Mouse (Mus musculus): Measurements from ENCODE around the gene Plk3. TPM values are rescaled to one million over a fixed set of nuclear protein-coding genes. Genes with fewer than 3 reads are reported as not detected.
A peak's percentile ranks its signal among the peaks of the same experiment; 100 is the strongest.

Gene Plk3
- polyA plus RNA-seq, 1 experiment from 2014 or later: 2.0 TPM

DNA sequence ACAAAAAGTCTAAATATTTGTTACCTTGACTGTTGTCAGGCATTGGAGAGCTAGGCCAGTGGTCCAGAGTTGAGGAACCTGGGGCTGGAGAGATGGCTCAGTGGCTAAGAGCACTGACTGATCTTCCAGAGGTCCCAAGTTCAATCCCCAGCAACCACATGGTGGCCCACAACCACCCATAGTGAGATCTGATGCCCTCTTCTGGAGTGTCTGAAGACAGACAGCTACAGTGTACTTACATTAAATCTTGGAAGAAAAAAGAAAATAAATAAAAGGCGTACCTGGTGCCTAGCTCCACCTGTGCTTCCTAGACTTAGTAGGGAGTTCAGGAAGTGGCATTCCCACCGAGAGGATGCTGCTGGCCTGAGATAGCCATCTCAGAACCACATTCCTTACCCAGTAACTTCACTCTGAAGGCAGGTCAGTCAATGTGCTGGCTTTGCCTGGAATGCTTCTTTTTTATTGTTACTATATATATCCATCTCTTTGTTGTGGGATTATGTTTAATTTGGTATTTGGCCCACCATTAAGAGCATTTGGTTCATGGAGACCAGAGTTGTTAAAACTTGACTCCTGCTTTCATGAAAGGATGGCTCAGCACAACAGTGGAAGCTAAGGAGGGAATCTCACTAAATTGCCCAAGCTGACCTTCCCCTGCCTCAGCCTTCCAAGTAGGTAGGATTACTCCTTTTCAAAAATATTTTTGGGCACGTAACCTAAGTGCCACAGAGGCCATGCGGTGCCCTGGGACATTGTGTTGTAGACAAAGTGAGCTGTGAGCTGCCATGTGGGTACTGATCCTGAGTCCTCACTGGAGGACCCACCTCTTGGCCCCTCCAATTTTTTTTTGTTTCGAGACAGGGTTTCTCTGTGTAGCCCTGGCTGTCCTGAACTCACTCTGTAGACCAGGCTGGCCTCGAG lies 15.8 kb upstream of the Plk3 start:
- Histone ChIP-seq H3K27ac (no peak overlapping the region), H3K79me2 (ENCODE audit: inconsistent target) (peaks cover 21% of the 10 kb centered on the region), H3K36me3 (ENCODE audit: inconsistent target) (peaks cover 32% of the 10 kb centered on the region; the same call in 1 of the 2 replicates), H3K4me3 (ENCODE audit: inconsistent target) (no peak overlapping the region)
- WGBS (ENCODE audit: missing documents): 91% methylated on average over 6 of the region's 6 CpGs

DNA sequence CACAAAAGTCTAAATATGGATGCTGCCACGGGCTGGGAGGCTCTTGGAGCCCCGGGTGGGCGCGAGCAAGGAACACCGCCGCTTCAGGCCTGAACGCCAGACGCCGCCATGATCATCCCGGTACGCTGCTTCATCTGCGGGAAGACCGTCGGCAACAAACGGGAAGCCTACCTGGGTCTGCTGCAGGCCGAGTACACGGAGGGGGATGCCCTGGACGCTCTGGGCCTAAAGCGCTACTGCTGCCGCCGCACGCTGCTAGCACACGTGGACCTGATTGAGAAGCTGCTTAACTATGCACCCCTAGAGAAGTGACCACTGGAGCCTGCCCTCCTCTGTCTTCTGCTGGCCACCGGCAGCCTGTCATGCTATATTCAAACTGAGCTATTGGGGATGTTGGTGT lies 15.1 kb upstream of the Plk3 start:
- 89% methylated on average over 19 of the region's 24 CpGs for WGBS (ENCODE audit: missing documents)
- peaks cover 14% of the 10 kb centered on the region for H3K79me2 ChIP-seq (ENCODE audit: inconsistent target)
- H3K4me3 ChIP-seq (ENCODE audit: inconsistent target): no peak overlapping the region
- no peak overlapping the region for H3K27ac ChIP-seq
- peaks cover 26% of the 10 kb centered on the region; the same call in 1 of the 2 replicates for H3K36me3 ChIP-seq (ENCODE audit: inconsistent target)

DNA sequence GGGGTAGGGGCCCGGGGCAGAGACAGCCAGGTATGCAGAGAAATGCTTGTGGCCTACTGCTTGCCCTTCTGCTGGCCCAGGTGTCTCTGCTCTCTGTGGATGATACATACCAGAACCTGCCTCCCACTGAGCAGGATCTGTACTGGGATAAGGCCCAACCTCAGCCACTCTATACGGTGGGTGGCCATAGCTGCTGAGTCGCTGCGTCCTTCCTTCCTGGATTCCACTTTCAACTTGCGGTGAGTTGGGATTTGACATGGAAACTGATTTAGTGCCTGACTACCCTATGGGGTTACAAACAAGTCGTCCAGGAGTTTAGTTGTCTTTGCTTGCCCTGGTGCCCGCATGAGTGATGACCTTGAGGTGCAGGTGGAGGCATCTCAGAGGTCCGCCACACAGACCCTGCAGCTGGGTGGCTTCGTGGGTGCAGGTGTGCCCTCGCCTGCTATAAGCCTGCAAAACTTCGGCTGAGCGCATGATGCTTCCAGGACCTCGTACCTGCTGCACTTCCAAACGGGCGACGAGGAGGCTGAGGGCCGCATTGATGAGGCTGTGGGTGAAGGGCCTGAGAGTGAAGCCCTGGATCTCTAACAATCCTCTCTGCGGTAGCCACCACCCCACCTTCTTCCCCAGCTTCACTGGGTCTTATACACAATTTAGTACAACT lies 14.4 kb upstream of the Plk3 start:
- WGBS (ENCODE audit: missing documents): 87% methylated on average over 18 of the region's 18 CpGs
- Histone ChIP-seq H3K4me3 (ENCODE audit: inconsistent target) (no peak overlapping the region), H3K36me3 (ENCODE audit: inconsistent target) (peaks cover 20% of the 10 kb centered on the region; the same call in 1 of the 2 replicates), H3K79me2 (ENCODE audit: inconsistent target) (peaks cover 7% of the 10 kb centered on the region), H3K27ac (no peak overlapping the region)

DNA sequence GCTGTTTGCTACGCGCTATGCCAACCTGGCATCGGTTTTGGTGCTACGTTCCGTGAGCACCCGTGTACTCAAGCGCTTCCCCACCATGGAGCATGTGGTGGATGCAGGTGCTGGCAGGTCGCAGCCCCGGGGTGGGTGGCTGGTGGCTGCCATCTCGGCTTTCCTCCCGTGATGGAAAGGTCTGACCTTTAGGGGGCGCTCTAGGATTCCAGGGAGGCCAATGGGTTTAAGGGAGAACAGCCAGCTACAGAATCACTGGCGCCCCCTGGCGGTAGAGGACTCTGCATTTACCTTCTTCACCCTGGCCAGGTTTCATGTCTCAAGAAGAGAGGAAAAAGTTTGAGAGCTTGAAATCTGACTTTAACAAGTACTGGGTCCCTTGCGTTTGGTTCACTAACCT lies 12.4 kb upstream of the Plk3 start:
- no peaks in the 10 kb centered on the region for H3K79me2 ChIP-seq (ENCODE audit: inconsistent target)
- no peak overlapping the region for H3K4me3 ChIP-seq (ENCODE audit: inconsistent target)
- H3K27ac ChIP-seq: no peak overlapping the region
- H3K36me3 ChIP-seq (ENCODE audit: inconsistent target): peaks cover 1% of the 10 kb centered on the region; the same call in 1 of the 2 replicates
- WGBS (ENCODE audit: missing documents): 47% methylated on average over 15 of the region's 15 CpGs

DNA sequence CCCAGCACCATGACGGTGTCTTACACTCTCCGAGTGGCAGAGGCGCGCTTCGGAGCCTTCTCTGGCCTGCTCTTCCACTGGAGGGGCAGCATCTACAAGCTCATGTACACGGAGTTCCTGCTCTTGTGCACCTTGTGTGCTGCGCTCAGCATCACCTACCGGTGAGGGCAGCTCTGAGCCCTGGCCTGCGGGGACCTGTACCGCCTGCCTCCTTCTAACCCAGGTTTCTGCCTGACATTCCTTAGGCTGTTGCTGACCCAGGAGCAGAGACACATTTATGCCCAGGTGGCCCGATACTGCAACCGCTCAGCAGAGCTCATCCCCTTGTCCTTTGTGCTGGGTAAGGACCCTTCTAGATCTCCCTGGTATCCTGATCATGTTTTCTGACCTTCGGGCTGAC lies 11.5 kb upstream of the Plk3 start:
- Histone ChIP-seq H3K36me3 (ENCODE audit: inconsistent target) (no peaks in the 10 kb centered on the region; the same call in 1 of the 2 replicates), H3K79me2 (ENCODE audit: inconsistent target) (no peaks in the 10 kb centered on the region), H3K27ac (no peak overlapping the region), H3K4me3 (ENCODE audit: inconsistent target) (no peak overlapping the region)
- WGBS (ENCODE audit: missing documents): 89% methylated on average over 13 of the region's 13 CpGs

DNA sequence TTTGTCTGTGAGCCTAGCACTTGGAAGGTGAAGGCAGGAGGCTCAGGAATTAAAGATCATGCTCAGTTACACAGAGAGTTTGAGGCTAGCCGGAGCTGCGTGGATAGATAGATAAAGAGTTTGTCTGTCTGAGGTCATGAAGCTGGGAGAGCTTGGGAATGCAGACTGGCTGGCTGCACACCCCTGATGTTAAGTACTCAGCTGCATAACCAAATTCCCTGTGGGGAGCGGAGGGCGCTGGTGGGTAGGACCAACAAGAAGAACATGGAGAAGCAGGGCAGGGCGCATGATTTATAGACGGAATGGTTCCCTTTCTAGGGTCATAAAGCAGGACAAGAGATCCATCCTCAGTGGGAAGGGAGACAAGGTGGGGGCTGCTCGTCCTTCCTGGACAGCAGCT lies 9.3 kb upstream of the Plk3 start:
- WGBS (ENCODE audit: missing documents): 88% methylated on average over 7 of the region's 7 CpGs
- Histone ChIP-seq H3K4me3 (ENCODE audit: inconsistent target) (no peak overlapping the region), H3K79me2 (ENCODE audit: inconsistent target) (no peaks in the 10 kb centered on the region), H3K27ac (no peak overlapping the region), H3K36me3 (ENCODE audit: inconsistent target) (no peaks in the 10 kb centered on the region)

DNA sequence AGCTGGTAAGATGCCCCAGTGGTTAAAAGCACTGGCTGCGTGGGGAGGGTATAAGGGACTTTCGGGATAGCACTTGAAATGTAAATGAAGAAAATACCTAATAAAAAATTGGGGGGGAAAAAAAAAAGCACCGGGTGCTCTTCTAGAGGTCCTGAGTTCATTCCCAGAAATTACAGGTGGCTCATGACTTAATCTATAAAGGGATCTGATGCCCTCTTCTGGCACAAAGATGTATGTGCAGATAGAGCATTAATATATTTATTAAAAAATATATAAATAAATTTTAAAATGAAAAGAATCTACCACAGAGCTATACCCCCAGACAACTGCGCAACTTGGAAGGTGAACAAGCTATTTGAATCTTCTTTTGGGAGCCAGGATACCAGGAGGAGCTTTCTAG lies 6.8 kb upstream of the Plk3 start:
- Histone ChIP-seq H3K79me2 (ENCODE audit: inconsistent target) (no peaks in the 10 kb centered on the region), H3K27ac (no peak overlapping the region), H3K36me3 (ENCODE audit: inconsistent target) (no peaks in the 10 kb centered on the region), H3K4me3 (ENCODE audit: inconsistent target) (no peak overlapping the region)
- 31% methylated on average over 4 of the region's 4 CpGs for WGBS (ENCODE audit: missing documents)

DNA sequence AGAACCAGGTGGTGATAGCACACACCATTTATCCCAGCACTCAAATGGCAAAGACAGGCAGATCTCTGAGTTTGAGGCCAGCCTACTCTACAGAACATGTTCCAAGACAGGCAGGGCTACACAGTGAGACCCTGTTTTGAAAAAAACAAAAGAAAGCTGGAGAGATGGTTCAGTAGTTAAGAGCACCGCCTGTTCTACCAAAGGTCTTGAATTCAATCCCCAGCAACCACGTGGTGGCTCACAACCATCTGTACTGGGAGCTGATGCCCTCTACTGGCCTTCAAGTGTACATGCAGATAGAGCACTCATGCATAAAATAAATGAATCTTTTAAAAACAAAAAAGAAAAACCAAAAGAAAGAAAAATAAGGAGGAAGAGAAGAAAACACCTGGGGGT lies 5.5 kb upstream of the Plk3 start:
- Histone ChIP-seq H3K4me3 (ENCODE audit: inconsistent target) (no peak overlapping the region), H3K27ac (no peak overlapping the region), H3K79me2 (ENCODE audit: inconsistent target) (no peaks in the 10 kb centered on the region), H3K36me3 (ENCODE audit: inconsistent target) (no peaks in the 10 kb centered on the region)
- 3% methylated on average over 2 of the region's 2 CpGs for WGBS (ENCODE audit: missing documents)

DNA sequence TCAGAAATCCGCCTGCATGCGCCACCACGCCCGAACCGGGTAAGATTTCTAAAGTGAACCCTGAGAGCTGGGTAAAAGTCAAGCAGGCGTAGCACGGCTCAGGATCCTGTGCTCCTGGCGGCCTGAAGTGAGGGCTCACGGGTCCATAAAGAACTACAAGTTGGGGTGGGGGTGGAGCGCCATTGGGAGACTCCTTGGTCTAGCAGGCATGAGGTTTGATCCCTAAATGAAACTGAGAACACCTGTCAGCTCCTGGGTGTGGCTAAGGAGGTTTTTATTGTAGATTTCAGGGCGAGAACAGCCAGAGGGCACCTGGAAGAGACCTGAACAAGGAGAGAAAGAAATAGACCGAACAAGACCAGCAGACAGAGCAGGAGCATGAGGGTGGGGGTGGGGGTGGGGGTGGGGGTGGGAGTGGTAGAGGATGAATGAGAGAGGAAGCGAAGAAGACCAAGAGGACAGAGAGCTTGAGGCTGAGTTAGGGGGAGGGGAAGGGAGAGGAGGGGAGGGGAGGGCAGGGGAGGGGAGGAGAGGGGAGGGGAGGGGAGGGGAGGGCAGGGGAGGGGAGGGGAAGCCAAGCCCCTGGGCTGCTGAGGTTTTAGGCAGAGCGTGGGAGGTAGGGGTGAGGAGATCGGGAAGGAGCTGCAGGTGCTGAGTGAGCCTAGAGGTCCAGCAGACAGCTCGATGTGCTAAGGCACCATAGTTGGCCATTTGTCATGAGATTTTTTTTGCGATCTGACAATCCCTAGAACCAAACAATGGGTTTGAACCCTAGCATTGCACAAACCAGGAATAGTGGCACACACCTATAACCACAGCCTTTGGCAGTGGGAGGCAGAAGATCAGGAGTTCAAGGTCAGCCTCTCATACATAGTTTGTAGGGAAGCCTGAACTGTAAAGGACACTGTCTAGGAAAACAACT lies 4.8 kb upstream of the Plk3 start:
- no peak overlapping the region for H3K27ac ChIP-seq

DNA sequence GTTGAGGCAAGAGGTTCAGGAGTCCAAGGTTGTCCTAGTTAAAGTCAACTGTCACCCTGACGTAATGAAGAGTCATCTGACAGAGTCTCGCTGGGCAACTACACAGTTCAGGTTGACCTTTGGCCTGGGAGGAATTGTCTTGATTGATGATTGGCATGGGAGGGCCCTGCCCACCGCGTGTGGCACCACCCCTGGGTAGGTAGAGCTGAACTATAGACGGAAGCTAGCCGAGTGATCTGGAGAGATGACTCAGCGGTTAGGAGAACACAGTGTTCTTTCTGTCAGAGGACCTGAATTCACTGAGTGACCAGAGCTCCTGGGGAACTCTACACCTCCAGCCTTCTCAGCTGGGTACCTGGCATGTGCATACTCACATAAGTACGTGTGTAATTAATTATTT lies 2.3 kb upstream of the Plk3 start:
- WGBS (ENCODE audit: missing documents): 40% methylated on average over 8 of the region's 8 CpGs
- peak overlapping the region; percentile 34 for H3K27ac ChIP-seq
- peaks cover 9% of the 10 kb centered on the region; the same call in 1 of the 2 replicates for H3K79me2 ChIP-seq (ENCODE audit: inconsistent target)
- H3K36me3 ChIP-seq (ENCODE audit: inconsistent target): no peaks in the 10 kb centered on the region
- H3K4me3 ChIP-seq (ENCODE audit: inconsistent target): no peak overlapping the region

More for the DNA sequence above, 4.8 kb upstream of the Plk3 start:
- no peak overlapping the region for H3K4me3 ChIP-seq (ENCODE audit: inconsistent target)
- WGBS (ENCODE audit: missing documents): 88% methylated on average over 15 of the region's 17 CpGs
- no peaks in the 10 kb centered on the region for H3K79me2 ChIP-seq (ENCODE audit: inconsistent target)
- H3K36me3 ChIP-seq (ENCODE audit: inconsistent target): no peaks in the 10 kb centered on the region

DNA sequence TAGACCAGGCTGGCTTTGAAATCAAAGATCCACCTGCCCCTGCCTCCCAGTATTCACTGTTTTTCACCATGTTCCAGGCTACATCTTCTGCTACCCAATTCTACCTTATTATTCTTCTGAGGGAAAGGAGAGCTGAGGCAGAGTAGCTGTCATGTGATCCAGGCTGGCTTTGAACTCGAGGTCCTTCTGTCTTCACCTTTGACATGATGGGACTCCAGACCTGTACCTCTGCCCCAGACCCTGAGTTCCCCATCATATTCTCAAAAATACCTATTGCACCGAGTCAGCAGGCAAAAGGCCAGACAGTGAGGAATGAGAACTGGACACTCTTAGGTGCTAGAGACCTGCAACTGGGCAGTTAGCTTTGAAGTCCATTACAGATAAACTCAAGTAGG lies 835 bp upstream of the Plk3 start:
- no peak overlapping the region for H3K4me3 ChIP-seq (ENCODE audit: inconsistent target)

DNA sequence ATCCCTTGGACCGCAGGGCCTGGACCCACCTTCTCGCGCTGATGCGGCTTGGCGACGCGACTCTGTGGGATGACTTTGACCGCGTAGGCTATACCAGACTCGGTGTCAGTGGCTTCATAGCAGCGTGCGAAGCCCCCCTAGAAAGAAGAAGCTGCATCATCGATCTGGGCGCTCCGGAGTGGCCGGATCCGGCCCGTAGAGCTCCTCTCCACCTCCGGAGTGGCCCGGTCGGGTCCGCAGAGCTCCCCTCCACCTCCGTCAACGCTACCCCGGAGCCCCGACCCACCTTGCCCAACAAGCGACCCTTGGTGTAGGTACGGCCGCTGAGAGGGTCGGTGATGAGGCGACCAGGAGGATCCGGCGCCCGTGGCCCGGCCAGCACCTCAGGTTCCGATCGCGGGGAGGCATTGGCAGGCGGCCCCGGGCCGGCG lies 382 bp downstream of the Plk3 start:
- peaks cover 9% of the 10 kb centered on the region; the same call in 1 of the 2 replicates for H3K79me2 ChIP-seq (ENCODE audit: inconsistent target)
- 0 out of 2 replicates have a peak overlapping the region, but pooled peaks have one; percentile 17 for H3K27ac ChIP-seq
- 2% methylated on average over 33 of the region's 42 CpGs for WGBS (ENCODE audit: missing documents)
- H3K36me3 ChIP-seq (ENCODE audit: inconsistent target): peaks cover 5% of the 10 kb centered on the region; the same call in 1 of the 2 replicates
- H3K4me3 ChIP-seq (ENCODE audit: inconsistent target): peak overlapping the region; percentile 54

More for the DNA sequence above, 835 bp upstream of the Plk3 start:
- 52% methylated on average over 2 of the region's 2 CpGs for WGBS (ENCODE audit: missing documents)
- peaks cover 9% of the 10 kb centered on the region; the same call in 1 of the 2 replicates for H3K79me2 ChIP-seq (ENCODE audit: inconsistent target)
- no peak overlapping the region for H3K27ac ChIP-seq
- no peaks in the 10 kb centered on the region for H3K36me3 ChIP-seq (ENCODE audit: inconsistent target)

DNA sequence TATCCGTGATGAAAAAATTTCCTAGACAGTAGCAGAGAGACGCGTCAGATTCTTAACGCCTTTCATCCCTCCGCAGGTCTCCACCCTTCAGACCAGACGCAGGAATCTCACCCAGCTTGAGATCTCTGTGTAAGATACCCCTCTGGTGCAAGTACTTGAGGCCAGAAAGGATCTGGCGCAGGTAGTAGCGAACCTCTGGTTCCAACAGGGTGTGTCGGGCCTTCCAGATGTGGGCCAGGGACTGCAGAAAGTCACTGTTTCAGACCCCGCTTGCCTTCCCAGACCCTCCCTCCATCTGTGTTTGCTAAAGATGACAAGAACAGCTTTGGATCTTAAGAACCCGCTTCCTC lies 994 bp downstream of the Plk3 start:
- 85% methylated on average over 11 of the region's 11 CpGs for WGBS (ENCODE audit: missing documents)
- peak overlapping the region; percentile 54 for H3K4me3 ChIP-seq (ENCODE audit: inconsistent target)
- H3K27ac ChIP-seq: no peak overlapping the region
- peaks cover 6% of the 10 kb centered on the region; the same call in 1 of the 2 replicates for H3K36me3 ChIP-seq (ENCODE audit: inconsistent target)
- peaks cover 9% of the 10 kb centered on the region; the same call in 1 of the 2 replicates for H3K79me2 ChIP-seq (ENCODE audit: inconsistent target)

Measured in macrophage (primary cell).